Mouse (Mus musculus): ENCODE results near the gene Slc7a7.

DNA sequence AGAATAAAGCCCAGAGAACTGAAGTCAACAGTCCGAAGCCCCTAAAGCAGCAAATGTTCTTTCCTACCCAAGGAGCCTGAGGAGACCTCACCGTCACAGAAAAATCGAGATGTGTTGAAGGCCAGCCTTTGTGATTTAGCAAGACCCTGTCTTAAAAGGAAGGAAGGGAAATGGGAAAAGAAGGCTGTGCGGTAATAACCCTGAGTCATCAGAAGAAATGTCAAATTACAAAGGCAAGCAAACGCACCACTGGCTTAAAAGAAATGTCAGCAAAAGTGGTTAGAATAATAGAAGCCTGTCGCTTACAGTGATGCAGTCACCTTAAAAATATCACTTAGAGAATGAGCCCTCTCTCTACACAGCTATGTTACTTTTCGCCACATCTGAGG, 19.1 kb downstream of the Slc7a7 start:
- TF ChIP-seq CTCF (IDR thresholded peaks at IDR 0.05; ENCODE audit: extremely low read depth, insufficient read length, insufficient replicate concordance, low read depth, low read length) (no peak), POLR2A (IDR thresholded peaks at IDR 0.05; ENCODE audit: low read depth, low read length) (no peak)

Measured in small intestine, adult 2 months (tissue).